Mouse (Mus musculus) layer of hippocampus, adult 18-20 months (tissue): Measurements from ENCODE around the gene Tmem131. TPM values are rescaled to one million over a fixed set of nuclear protein-coding genes. Genes with fewer than 3 reads are reported as not detected.
A peak's percentile ranks its signal among the peaks of the same experiment; 100 is the strongest.

Source experiments
- DNase-seq, 2 experiments: peaks; one replicate each; pipeline ENCODE4 v3.0.0; 2022; ENCODE audit warnings: low spot score in 2 of 2
- total RNA-seq, 2 experiments: library from RNA; stranded (reverse); gene quantifications; 2 replicates each; pipeline ENCODE4 v1.2.3; 2021

Tmem131 gene
- total RNA-seq, 2 experiments from 2014 or later, result 51.2 to 55.0 TPM

DNA sequence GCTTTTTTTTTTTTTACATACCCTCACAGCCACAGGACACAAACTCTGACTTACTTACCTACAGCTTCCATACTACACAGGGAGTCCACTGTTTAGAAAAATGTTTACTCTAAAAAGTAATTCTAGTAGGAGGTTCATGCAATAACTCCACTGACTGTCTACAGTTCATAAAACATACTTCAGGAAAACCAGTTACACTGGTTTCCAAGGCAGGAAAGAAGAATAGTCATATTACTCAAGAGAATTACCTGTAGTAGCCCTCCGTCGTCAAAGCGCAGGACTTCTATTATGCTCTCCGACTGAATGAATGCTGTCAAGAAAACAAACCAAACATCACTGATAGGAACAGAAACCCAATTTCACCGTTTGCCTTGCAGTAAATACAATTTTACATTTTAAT lies 54.5 kb downstream of the Tmem131 start:
- DNase-seq, result no peak

- DNase-seq, result no peak
These were observed 56.3 kb downstream of the Tmem131 start for GRCm38 (mm10) chr1:36887172-36887571.

GRCm38 (mm10) chr1:36886489-36886888 lies 57.0 kb downstream of the Tmem131 start:
- DNase-seq, result no peak

GRCm38 (mm10) chr1:36884536-36884935 lies 58.9 kb downstream of the Tmem131 start:
- no peak for DNase-seq

DNA sequence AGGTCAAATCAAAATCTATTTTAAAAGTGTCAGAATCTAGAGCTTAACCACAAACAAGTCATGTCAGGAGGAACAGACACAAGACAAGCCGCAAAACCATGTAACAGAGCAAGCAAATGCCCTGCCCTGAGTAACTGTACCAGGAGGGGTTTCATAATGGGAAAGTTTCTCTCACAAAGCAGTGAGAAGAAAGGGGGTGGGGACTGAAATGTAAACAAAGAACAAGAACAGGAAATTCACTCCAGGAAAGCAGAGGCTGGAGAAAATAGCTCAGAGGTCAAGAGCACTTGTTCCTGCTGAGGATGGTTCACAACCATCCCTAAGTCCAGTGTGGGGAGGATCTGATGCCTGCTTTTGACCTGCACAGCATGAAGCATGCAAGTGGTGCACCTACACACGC lies 59.7 kb downstream of the Tmem131 start:
- DNase-seq, result no peak

- DNase-seq, result no peak
These were observed 64.3 kb downstream of the Tmem131 start for GRCm38 (mm10) chr1:36879154-36879553.

GRCm38 (mm10) chr1:36877126-36877525 lies 66.3 kb downstream of the Tmem131 start:
- DNase-seq, result no peak

DNA sequence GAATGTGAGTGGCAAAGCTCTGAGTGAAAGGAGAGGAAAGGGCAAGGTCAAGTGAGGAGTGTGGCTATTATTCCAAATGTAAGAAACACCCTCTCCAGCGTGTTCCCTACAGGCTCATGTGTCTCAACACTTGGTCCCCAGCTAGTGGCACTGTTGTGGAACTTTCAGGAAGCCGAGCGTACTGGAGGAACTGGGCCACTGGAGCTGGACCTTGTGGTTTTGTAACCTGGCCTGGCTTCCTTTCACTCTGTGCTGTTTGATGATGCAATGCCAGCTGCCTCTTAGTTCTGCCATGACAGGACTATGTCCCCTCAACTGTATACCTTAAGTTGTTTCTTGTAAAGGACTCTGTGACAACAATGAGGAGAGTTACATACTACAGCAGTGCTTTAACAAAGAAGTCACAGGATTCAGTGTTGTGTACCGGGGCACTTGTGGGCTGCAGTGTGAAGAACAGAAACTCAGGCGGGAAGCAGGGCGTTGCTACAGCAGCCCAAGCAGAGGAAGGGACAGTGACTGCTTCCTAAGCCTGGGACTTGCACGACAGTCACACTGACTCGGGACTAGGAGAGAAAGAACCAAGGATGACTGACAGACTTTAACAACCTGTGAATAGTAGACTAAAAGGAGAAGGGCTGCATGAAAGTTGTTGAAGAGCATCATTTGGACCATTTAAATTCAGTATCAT lies 68.4 kb downstream of the Tmem131 start:
- no peak for DNase-seq

DNA sequence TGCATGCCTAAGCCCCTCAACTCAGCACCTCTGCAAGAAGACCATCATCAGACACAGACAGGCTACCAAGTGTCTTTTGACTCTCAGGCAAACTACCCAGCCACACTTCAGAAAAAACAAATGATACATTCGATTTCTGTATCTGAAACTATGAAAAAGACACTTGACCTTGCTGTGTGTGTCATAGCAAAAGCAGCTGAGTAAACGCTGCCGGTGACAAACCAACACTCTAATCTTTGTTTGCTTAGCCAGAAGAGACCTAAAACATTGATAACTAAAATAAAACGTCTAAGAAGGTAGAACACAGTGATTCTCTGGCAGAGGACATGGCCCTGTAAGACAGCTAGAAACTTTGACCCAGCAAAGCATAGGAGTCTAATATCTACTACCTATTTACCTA lies 72.2 kb downstream of the Tmem131 start:
- DNase-seq, result no peak

- DNase-seq, result no peak
These were observed 72.9 kb downstream of the Tmem131 start for GRCm38 (mm10) chr1:36870518-36870917.

DNA sequence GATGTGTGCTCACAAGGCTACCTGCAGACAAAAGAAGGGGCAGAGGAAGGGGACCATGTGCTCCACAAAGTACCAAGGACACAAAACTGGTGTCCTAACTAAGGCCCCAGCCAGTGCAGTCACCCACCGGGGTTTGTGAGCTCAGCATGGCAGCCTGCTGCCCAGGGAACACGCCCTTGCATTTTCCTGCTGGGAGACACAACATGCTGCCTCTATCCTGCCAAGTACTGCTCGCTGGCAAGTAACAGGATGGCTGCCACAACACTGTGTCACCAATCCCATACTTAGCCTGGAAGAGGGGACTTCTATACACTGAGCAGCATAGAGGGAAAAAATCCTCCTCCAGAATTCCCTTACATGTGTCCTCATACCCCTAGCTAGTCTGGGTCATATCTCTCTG lies 78.7 kb downstream of the Tmem131 start:
- peak; percentile 23 to 68 for DNase-seq

DNA sequence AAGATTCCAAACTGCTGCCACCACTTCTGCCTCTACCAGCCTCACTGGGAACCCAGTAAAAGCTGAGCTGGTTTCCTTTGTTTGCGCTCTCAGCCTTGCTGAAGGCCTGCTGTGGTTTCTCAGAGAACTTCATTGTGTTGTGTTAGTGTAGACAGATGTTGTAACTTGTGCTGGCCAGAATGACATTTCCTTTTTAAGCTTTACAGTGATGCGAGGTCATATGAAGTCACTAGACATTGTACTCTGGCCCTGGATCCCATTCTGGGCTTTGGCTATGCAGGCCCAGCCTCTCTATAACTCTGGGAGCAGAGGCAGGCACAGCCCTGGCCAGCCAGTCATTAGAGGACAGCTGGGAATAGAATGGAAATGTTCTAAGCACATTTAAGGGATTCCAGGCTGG lies 81.7 kb downstream of the Tmem131 start:
- DNase-seq, result no peak

GRCm38 (mm10) chr1:36860876-36861275 lies 82.6 kb downstream of the Tmem131 start:
- no peak for DNase-seq

DNA sequence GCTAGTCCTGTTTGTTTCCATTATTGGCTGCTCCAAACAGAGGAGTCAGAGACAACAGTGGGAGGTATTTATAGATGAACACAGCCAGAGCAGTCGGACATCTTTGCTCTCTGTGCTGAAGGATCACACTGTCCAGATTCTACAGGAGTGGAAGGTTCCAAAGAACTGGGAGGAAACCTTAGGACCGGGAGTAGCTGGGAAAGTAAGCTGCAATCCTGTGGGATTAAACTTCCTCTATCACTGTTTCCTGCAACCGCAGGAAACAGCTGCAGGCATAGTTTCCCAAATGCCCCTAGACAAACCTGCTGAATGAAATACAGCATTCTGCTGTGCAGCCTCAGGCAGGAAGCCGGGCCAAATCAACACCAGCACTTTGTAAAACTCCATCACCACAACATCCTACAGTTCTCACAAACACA lies 83.0 kb downstream of the Tmem131 start:
- DNase-seq, result no peak

DNA sequence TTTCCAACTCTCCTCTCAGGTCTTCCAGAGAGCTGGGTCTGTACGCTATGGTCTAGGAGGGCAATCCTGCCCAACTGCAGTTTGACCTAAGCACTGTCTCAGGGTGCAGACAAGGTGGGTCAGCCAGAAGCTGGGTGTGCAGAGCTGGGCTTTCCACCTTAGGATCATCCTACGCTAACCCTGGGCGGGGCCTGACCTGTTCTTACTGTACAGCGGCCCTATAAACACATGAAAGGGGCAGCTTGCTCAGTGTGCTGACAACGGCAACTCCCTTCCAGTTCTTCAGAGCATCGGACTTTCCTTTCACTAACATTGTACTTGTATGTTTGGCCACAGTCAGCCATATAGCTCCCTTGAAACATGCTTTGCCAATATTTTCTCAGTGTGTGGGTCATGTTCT lies 86.4 kb downstream of the Tmem131 start:
- DNase-seq, result no peak

GRCm38 (mm10) chr1:36854198-36854765 lies 89.2 kb downstream of the Tmem131 start:
- no peak for DNase-seq

GRCm38 (mm10) chr1:36852085-36852484 lies 91.4 kb downstream of the Tmem131 start:
- DNase-seq, result no peak

- no peak for DNase-seq
These were observed 92.1 kb downstream of the Tmem131 start for GRCm38 (mm10) chr1:36851392-36851791.

DNA sequence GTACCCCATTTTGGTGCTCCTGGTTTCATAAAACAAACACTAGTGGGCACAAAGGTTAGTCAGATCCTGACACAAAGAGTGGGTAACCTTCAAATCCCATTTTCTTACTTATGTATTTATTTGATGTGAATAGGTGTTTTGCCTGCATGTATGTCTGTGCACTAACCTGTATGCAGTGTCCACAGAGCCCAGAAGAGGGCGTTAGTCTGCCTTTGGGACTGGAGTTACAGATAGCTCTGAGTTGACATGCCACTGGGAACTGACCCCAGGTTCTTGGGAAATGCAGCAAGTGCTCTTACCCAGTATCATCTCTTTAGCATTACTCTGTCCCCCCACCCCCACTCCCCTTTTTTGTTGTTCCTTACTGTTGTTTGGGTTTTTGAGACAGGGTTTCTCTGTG lies 95.4 kb downstream of the Tmem131 start:
- DNase-seq, result no peak

- no peak for DNase-seq
These were observed 96.2 kb downstream of the Tmem131 start for GRCm38 (mm10) chr1:36847276-36847675.

DNA sequence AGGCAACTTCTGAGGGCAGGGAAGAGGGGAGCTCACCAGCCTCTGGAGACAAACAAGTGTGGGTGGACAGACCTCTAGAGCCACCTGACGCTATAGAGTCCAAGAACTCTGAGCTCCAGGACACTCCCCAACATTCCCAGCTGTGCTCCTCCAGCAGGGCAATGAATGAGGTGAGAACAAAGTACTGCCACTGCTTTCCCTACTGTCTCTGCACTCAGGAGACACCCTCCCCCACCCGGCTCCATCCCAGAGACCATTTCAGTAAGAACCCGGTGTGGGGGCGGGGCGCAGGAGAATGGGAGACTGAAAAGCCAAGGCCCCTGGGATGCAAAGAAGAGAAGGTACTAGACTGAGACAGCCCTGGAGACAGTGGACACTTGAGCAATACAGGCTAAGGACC lies 98.4 kb downstream of the Tmem131 start:
- DNase-seq, result no peak

GRCm38 (mm10) chr1:36841806-36842205 lies 101.7 kb downstream of the Tmem131 start:
- no peak for DNase-seq

- DNase-seq, result no peak
These were observed 102.5 kb downstream of the Tmem131 start for GRCm38 (mm10) chr1:36840959-36841358.
